Mouse (Mus musculus) megakaryocyte, embryonic 14.5 days (primary cell): ENCODE results near the gene Mrm1.

ENCODE experiments used
- FLI1 ChIP-seq: IDR thresholded peaks from 2 replicates; pipeline ENCODE4 v1.6.1; 2012; ENCODE audit warnings: low read length, inconsistent platforms, mixed read lengths
- GATA1 ChIP-seq: IDR thresholded peaks from 3 replicates; pipeline ENCODE4 v1.6.1; 2012; ENCODE audit warnings: mixed read lengths, low read length, inconsistent platforms, borderline replicate concordance

GRCm38 (mm10) chr11:84847475-84848090 lies 28.3 kb upstream of the Mrm1 start:
- TF ChIP-seq GATA1 (no peak), FLI1 (no peak)
